Mouse (Mus musculus): ENCODE data around the gene B3galt1.

GRCm38 (mm10) chr2:67566566-67566965 lies 895 bp downstream of the B3galt1 start:
- TF ChIP-seq FLI1 (IDR thresholded peaks at IDR 0.05; ENCODE audit: low read length) (no peak), GATA1 (IDR thresholded peaks at IDR 0.05; ENCODE audit: borderline replicate concordance, low read length) (no peak)
